Mouse (Mus musculus) cerebellum, postnatal 10 days (tissue): ENCODE data around the gene Bglap.
"Not testable (repeated sequence)": the region's sequence is repeated elsewhere in the genome, so short reads cannot be mapped to it uniquely, and the experiment has no call there.

Source experiments
- DNase-seq, 2 experiments: peaks; one replicate each; pipeline ENCODE4 v3.0.0; 2021; ENCODE audit warnings: mixed read lengths in 2 of 2

Bglap gene

GRCm38 (mm10) chr3:88393776-88394375 lies 9.6 kb upstream of the Bglap start:
- peak; percentile 60 to 66 for DNase-seq

GRCm38 (mm10) chr3:88382383-88382782 lies 1.9 kb downstream of the Bglap start:
- DNase-seq, result not testable (repeated sequence)

- peak in 1 of 2 experiments; percentile 20 for DNase-seq
Observed at GRCm38 (mm10) chr3:88381389-88382315, 2.6 kb downstream of the Bglap start.

DNA sequence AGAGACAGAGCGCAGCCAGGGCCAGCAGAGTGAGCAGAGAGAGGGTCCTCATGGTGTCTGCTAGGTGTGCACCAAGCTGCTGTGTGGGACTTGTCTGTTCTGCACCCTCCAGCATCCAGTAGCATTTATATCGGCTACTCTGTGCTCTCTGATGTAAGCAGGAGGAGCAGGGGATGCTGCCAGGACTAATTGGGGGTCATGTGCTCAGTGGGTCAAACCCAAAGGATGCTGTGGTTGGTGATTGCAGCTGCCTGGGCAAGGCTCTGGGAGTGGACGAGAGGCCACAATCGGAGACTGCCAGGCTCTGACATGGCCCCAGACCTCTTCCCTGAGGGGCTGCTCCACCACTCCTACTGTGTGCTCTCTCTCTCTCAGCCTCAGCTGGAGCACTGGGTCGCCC lies 5.7 kb downstream of the Bglap start, which contains the start of gene Bglap2:
Gene Bglap2, minus strand, starts transcription at position 101 of the 400 bp plus-strand sequence.
- not testable (repeated sequence) for DNase-seq

DNA sequence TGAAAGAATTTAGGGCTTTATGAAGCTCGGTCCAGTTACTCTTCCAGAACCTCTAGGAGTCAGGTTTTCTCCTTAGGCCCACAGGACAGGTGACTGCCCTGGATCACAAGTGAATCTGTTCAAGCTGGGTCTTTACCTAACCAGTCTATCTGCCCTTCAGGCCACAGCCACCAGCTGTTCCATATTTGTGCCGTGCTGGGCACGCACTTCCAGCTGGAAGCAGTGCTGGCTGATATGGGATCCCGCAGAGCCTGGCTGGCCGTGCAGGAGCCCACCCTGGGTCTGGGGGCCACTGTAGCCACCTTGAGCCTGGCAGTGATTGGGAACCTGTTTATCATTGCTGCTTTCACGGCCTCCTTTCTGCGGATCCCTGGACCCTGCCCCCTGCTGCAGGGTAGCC lies 7.6 kb downstream of the Bglap start:
- DNase-seq, result not testable (repeated sequence)

- not testable (repeated sequence) for DNase-seq
Observed at GRCm38 (mm10) chr3:88375750-88376626, 8.3 kb downstream of the Bglap start.

DNA sequence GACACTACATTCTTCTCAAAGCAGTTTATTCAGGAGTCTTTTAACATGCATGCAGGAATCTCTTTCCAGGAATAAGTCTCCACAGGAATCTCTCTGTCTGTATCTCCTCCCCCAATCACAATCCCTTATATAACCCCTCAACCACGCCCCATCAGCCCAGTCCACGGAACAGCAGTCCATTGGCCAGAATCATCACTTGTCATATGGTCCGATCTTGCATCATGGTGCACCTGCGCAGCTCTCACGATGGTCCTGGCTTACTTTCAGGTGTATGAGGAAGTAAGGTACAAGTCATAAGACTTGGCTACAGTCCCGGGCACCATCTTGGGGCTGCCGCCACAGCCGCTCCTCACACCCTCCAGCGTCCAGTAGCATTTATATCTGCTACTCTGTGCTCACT lies 11.6 kb downstream of the Bglap start, which contains the start of gene Bglap3:
Gene Bglap3, minus strand, starts transcription at position 101 of the 400 bp plus-strand sequence.
- DNase-seq, result not testable (repeated sequence)

DNA sequence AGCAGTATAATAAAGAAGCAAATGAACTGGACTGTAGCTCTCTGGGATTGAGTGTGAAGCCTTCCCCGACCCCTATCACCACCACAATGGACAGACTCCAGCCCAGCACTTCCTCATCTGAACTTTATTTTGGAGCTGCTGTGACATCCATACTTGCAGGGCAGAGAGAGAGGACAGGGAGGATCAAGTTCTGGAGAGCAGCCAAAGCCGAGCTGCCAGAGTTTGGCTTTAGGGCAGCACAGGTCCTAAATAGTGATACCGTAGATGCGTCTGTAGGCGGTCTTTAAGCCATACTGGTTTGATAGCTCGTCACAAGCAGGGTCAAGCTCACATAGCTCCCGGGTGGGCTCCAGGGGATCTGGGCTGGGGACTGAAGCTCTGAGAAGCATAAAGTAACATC lies 15.8 kb downstream of the Bglap start:
- DNase-seq, result not testable (repeated sequence)

DNA sequence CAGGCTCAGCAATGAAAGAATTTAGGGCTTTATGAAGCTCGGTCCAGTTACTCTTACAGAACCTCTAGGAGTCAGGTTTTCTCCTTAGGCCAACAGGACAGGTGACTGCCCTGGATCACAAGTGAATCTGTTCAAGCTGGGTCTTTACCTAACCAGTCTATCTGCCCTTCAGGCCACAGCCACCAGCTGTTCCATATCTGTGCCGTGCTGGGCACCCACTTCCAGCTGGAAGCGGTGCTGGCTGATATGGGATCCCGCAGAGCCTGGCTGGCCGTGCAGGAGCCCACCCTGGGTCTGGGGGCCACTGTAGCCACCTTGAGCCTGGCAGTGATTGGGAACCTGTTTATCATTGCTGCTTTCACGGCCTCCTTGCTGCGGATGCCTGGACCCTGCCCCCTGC lies 16.7 kb downstream of the Bglap start:
- DNase-seq, result not testable (repeated sequence)

GRCm38 (mm10) chr3:88366830-88367428 lies 17.3 kb downstream of the Bglap start:
- DNase-seq, result not testable (repeated sequence)

GRCm38 (mm10) chr3:88365705-88366361 lies 18.4 kb downstream of the Bglap start:
- DNase-seq, result no peak

DNA sequence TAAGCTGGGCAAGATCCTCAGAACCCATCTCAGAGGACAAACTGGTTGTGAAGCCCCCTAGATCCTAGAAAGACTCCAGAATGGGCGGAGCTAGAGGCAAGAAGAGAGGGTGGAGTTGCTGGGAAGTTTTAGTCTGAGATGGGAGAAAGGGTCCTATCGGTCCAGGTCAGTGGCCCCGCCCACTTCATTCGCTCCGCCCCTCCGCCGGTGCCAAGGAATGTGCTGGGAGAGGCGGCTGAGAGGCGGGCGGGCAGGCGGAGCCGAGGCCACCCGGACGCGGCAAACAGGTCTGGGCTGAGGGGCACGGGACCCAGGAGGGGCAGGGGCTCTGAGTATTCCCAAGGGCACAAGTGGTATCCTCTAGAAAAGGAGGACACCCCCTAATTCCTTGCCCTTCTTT lies 19.9 kb downstream of the Bglap start, which contains the start of gene Paqr6:
Gene Paqr6, plus strand, starts transcription at position 248 of the 400 bp plus-strand sequence.
- peak; percentile 63 to 77 for DNase-seq

- DNase-seq, result peak in 1 of 2 experiments; percentile 39
Observed at GRCm38 (mm10) chr3:88363700-88364099, 20.6 kb downstream of the Bglap start.

DNA sequence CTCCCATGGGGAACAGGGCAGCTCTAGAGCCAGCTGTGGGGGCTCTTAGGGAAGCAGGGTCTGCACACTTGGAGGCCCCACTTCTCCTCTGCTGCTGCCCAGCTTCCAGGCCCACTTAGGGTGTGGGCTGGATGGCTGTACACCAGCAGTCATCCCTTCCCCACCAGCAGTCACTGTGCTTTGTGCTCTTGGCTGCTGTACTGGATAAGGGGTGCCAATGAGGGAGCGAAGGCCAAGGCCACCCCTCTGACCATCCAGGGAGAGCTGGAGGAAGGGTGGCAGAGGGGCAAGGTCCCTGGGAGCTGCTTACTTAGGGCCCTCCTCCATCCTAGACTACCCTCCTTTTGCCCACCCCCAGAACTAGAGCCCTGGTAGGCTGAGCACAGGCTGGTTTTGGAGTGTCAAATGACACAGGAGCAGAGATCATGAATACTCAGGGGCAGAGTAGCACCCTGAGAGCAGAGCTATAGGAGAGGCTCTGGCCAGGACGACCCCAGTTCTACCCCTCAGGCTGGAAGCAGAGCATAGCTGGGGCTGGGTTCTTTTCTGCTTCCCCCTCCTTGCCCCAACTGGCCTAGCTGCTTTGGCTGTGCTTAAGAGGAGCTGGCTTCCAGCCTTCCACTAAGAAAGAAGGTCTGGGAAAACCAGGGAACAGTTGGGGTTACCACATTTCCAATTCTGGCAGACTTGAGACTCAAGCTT lies 22.5 kb downstream of the Bglap start:
- peak; percentile 26 to 42 for DNase-seq

- DNase-seq, result no peak
Observed at GRCm38 (mm10) chr3:88361096-88361495, 23.2 kb downstream of the Bglap start.

- DNase-seq, result no peak
Observed at GRCm38 (mm10) chr3:88359989-88360388, 24.3 kb downstream of the Bglap start.

GRCm38 (mm10) chr3:88359584-88359983 lies 24.7 kb downstream of the Bglap start:
- DNase-seq, result no peak

DNA sequence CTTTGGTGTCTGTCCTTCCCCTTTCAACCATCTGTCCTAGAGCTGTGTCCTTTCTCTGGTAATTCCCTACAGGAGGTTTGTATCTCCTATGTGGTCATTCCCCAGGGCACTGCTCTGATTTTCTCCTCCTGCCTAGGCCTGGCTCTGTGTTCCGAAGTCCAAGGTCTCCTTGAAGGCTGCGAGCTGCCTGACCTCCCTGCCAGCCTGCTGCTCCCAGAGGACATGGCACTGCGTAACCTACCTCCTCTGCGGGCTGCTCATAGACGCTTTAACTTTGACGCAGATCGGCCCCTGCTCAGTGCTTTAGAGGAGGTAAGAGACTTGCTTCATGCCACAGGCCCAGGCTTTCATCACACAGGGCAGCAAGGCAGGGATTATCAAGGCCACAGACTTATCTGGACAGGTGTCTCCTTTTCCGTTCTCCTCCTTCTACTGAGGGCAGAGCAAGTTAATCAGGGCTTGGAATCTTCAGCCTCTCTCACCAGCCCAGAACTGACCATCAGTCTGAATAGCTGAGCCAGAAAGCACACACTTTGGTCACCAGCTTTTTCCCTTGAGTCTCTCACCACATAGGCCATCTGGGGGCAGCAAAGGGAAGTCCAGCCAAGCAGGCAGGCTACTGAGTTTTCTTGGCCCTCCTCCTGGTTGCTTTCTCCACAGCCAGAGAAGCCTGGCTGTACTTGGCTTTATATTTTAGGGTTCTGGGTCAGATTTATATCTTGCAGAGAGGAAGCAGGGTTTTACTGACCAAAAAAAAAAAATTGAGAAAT lies 29.7 kb downstream of the Bglap start:
- peak; percentile 38 to 52 for DNase-seq

DNA sequence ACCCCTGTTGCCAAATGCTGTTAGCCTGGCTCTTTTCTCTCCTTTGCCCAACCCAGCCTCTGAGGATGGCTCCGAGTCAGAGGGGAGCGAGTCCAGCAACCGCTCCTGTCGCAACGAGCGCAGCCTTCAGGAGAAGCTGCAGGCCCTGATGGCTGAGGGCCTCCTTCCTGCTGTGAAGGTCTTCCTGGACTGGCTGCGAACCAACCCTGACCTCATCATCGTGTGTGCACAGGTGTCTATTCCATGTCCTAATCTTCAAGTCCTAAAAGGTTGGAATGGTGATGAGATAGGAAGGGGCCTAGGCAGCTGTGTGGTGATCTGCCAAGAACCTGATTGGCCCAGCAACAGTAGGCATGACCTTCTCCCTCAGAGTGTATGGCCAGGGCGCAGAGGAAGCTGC lies 31.4 kb downstream of the Bglap start:
- no peak for DNase-seq

DNA sequence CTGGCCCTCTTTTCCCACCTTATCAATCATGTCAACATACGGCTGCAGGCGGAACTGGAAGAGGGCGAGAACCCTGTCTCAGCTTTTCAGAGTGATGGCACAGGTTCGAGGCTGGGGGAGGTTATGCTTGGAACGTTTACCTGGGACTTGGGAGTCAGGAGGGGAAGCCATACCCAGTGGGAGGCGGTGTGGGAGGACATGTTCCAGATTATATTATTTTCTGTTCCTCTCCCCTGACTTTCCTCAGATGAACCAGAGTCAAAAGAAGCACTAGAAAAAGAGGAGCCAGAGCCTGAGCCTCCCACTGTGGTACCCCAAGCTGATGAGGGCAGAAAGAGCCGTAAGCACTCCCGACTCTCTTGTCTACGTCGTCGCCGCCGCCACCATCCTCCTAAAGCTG lies 33.5 kb downstream of the Bglap start:
- DNase-seq, result no peak
